Mouse (Mus musculus) liver, embryonic 11.5 days (tissue): ENCODE measurements around the gene Qars. TPM values are rescaled to one million over a fixed set of nuclear protein-coding genes. Genes with fewer than 3 reads are reported as not detected.

Source experiments
- ATAC-seq: fragments of 200-750 bp; cut with Nextera tagmentation; replicated peaks from 2 replicates; pipeline ENCODE4 v1.8.0; 2017; ENCODE audit warnings: moderate number of reproducible peaks, mild to moderate bottlenecking, moderate TSS enrichment, moderate library complexity; ENCODE audit not compliant: low FRiP score
- DNase-seq: peaks from one replicate; pipeline ENCODE4 v3.0.0-alpha.2; 2017; ENCODE audit warnings: low spot score
- H3K27ac ChIP-seq: fragments of 300-500 bp; sonication (generic); 2 replicates; pipeline ENCODE4 v1.5.1; 2014; ENCODE audit warnings: mild to moderate bottlenecking, low read depth, low read length, control low read depth
- H3K27me3 ChIP-seq: fragments of 300-500 bp; sonication (generic); replicated peaks from 2 replicates; pipeline ENCODE4 v1.6.1; 2014; ENCODE audit warnings: low read length, mixed read lengths; ENCODE audit not compliant: control insufficient read depth, insufficient read depth
- H3K36me3 ChIP-seq: fragments of 300-500 bp; sonication (generic); 2 replicates; pipeline ENCODE4 v1.6.1; 2014; ENCODE audit warnings: mild to moderate bottlenecking, low read length, moderate library complexity, mixed read lengths; ENCODE audit not compliant: control insufficient read depth, insufficient read depth
- H3K4me1 ChIP-seq: fragments of 300-500 bp; sonication (generic); replicated peaks from 2 replicates; pipeline ENCODE4 v1.6.1; 2014; ENCODE audit warnings: low read length, mixed read lengths; ENCODE audit not compliant: control insufficient read depth, insufficient read depth
- H3K4me2 ChIP-seq: fragments of 300-500 bp; sonication (generic); 2 replicates; pipeline ENCODE4 v1.6.1; 2014; ENCODE audit warnings: mild to moderate bottlenecking, control low read depth, moderate library complexity
- H3K4me3 ChIP-seq: fragments of 300-500 bp; sonication (generic); 2 replicates; pipeline ENCODE4 v1.5.1; 2014; ENCODE audit warnings: low read depth, low read length, control low read depth
- H3K9ac ChIP-seq: fragments of 300-500 bp; sonication (generic); 2 replicates; pipeline ENCODE4 v1.6.1; 2014; ENCODE audit warnings: low read depth, low read length, control low read depth
- H3K9me3 ChIP-seq: fragments of 300-500 bp; sonication (generic); 2 replicates; pipeline ENCODE4 v1.6.1; 2016; ENCODE audit warnings: low read length, inconsistent platforms, mixed read lengths; ENCODE audit not compliant: control insufficient read depth
- WGBS: fragments of 180-500 bp; shearing (Covaris S2); extraction: QIAGEN DNeasy Blood & Tissue Kit; methylation state at CpG from one replicate; pipeline ENCODE4 v1.1.7; 2014; 5-methylcytosine and 5-hydroxymethylcytosine counted together
- polyA plus RNA-seq: library from polyadenylated mRNA; unstranded; fragments of >200 nt; fragmentation: Nextera tagmentation; extraction: Ambion mirVana; gene quantifications from 2 replicates; pipeline ENCODE4 v1.2.1, GENCODE M21; 2014

Gene Qars
- polyA plus RNA-seq, 1 experiment from 2014 or later = 122 TPM

DNA sequence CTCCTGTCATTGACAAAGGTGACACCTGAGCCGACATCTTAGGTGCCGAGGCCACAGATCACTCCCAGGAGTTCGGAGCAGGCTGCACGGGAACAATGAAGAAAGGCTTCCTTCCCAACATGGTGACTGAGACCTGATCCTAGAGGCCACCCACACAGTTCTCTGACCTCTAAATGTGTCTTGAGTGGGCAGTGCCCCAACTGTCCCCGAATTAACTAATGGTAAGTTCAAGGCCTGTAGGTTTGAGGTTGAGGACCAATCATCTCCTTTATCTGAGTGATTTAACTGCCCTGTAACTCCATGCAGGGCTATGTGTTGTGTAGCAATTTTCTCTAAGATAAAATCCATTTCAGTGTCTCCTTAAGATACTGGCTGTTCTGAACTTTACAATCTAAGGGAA is 38.1 kb upstream of the Qars start:
- DNase-seq = no peak
- Histone ChIP-seq H3K27me3 (no peaks in the 10 kb centered on the region), H3K4me2 (no peak overlapping the region), H3K9ac (no peak overlapping the region), H3K4me1 (no peaks in the 10 kb centered on the region), H3K36me3 (peaks cover 3% of the 10 kb centered on the region; the same call in 1 of the 2 replicates), H3K9me3 (no peaks in the 10 kb centered on the region), H3K27ac (no peak overlapping the region), H3K4me3 (no peak overlapping the region)
- no peak for ATAC-seq
- WGBS = 66% methylated on average over 5 of the region's 5 CpGs

DNA sequence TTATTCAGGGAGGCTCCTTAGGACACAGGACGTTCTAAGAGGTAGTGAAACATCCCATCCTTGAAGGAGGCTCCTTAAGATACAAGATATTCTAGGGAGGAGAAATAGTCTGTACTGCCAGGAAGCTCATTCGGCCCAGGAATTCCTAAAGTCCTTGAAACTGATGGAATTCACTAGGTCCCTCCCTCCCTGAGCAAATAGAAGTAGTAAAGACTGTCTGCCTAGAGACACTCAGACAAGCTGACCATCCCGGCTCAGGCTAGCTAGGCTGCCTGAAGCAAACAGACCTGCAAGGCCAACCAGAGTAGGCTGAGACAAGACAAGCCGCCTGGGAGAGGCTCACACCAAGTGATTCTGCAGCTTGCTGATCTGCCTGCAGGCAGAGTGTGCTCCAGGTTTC is 37.7 kb upstream of the Qars start:
- H3K4me1 ChIP-seq = no peaks in the 10 kb centered on the region
- 60% methylated on average over 4 of the region's 4 CpGs for WGBS
- no peak overlapping the region for H3K9ac ChIP-seq
- DNase-seq (no peak), ATAC-seq (no peak)
- no peaks in the 10 kb centered on the region for H3K9me3 ChIP-seq
- no peaks in the 10 kb centered on the region for H3K27me3 ChIP-seq
- peaks cover 2% of the 10 kb centered on the region; the same call in 1 of the 2 replicates for H3K36me3 ChIP-seq
- H3K4me3 ChIP-seq = no peak overlapping the region
- H3K27ac ChIP-seq = no peak overlapping the region
- H3K4me2 ChIP-seq = no peak overlapping the region

DNA sequence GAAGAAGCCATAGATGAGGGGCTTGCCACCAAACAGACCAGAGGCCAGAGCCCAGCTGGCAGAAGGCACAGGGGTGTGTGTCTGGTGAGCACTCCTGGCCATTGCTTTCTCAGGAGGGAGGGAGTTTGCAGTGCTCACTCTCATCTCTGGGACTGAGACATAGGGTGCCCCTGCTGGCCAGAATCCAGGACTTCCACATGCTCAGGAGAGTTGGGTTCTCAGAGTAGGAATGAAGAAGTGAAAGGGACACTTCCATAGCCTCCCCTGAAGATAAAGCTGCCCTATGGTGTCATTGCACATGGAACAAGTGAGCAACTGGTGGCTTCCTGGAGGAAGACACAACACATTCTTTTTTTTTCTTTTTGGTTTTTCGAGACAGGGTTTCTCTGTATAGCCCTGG is 33.0 kb upstream of the Qars start:
- ATAC-seq (no peak), DNase-seq (no peak)
- H3K27me3 ChIP-seq = no peaks in the 10 kb centered on the region
- H3K27ac ChIP-seq = no peak overlapping the region
- peaks cover 11% of the 10 kb centered on the region for H3K4me1 ChIP-seq
- H3K9ac ChIP-seq = no peak overlapping the region
- no peaks in the 10 kb centered on the region; the same call in 1 of the 2 replicates for H3K36me3 ChIP-seq
- H3K4me3 ChIP-seq = no peak overlapping the region
- H3K9me3 ChIP-seq = no peaks in the 10 kb centered on the region
- 47% methylated on average over 1 of the region's 1 CpGs for WGBS
- no peak overlapping the region for H3K4me2 ChIP-seq

DNA sequence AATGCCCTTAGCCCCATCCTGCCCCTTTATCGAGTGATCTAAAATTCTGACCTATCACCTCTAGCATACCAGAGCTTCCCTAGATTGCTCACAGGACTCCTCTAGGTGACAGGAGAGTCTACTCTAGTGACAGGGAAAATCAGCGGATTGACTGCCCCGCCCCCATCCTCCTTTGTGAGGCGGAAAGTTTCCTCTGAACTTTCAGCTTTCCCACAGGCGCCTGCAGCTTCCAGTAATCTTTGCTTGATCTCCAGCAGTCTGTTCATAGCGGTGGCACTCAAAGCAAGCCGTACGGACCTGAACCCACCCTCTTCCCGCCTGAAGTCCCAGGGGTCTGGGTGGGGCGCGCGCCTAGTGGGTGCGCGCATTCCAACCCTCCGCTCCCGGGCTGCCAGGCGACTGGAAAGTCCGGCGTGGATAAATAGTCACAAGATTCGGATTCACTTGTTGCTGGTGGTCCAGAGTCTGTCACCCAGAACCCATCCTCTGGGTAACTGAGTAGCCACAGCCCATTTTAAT is 28.8 kb upstream of the Qars start:
- WGBS = 2% methylated on average over 20 of the region's 20 CpGs
- H3K4me3 ChIP-seq = peak overlapping the region; percentile 47
- peaks cover 16% of the 10 kb centered on the region for H3K4me1 ChIP-seq
- peak overlapping the region; percentile 32 for H3K9ac ChIP-seq
- H3K36me3 ChIP-seq = peaks cover 6% of the 10 kb centered on the region
- no peaks in the 10 kb centered on the region for H3K9me3 ChIP-seq
- ATAC-seq (peak; percentile 52; the same call in 1 of the 2 replicates), DNase-seq (peak; percentile 73)
- no peaks in the 10 kb centered on the region for H3K27me3 ChIP-seq
- H3K4me2 ChIP-seq = peak overlapping the region; percentile 73
- H3K27ac ChIP-seq = peak overlapping the region; percentile 53; the same call in 1 of the 2 replicates

DNA sequence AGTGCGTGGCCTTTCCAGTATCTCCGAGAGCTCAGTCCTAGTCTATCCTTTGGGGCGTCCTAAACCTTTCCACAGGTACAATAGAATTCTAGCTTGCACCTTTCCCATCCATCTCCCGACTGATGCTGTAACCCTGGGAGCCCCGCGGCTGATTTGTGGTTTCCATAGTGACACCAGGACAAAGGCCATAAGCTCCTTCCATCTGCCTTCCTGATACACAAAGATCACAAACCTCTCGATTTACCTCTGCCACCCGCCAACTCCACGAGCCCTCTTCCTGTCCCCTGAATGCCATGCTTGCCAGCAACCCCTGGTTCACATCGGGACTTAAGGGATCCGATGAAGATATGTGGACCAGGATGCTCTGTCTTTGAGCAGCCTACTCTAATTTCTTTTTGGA is 28.3 kb upstream of the Qars start:
- Histone ChIP-seq H3K36me3 (peaks cover 8% of the 10 kb centered on the region), H3K27me3 (no peaks in the 10 kb centered on the region), H3K4me2 (peak overlapping the region; percentile 73), H3K4me3 (peak overlapping the region; percentile 47; the same call in 1 of the 2 replicates), H3K9ac (no peak overlapping the region), H3K4me1 (peaks cover 16% of the 10 kb centered on the region), H3K9me3 (no peaks in the 10 kb centered on the region), H3K27ac (peak overlapping the region; percentile 53; the same call in 1 of the 2 replicates)
- 38% methylated on average over 11 of the region's 11 CpGs for WGBS
- ATAC-seq = no peak
- no peak for DNase-seq

DNA sequence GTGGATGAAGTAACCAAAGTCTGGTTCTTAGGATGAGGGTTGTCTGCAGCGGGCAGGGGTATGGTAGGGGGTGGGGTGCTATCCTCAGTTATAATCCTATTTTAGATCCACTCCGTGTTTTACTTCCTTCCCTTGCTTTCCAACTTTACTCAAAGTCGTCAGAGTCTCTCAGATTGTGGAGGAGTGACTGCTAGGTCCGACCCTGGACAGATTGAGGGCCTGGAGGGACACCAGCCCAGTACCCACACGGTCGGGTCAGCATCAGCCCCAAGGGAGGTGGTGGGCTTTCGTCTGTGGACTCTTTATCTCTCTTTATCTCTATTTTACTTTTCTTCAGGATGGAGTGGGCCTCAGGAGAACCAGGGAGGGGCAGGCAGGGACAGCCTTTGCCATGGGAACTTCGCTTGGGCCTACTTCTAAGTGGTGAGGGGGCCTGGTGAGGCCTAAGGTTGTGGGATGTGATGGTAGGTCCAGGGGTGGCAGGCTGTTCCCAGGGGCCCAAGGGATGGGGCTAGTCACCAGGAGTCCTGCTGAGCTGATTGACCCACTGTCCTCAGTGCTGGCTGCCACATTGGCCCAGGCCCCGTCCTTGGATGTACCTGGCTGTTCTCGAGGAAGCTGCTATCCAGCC is 27.7 kb upstream of the Qars start, which contains the start of gene Lamb2:
TSS of gene Lamb2 (plus strand) at position 16 of the 631 bp plus-strand sequence.
- no peaks in the 10 kb centered on the region for H3K9me3 ChIP-seq
- H3K4me3 ChIP-seq = peak within 1 kb of the TSS; percentile 48
- H3K36me3 ChIP-seq = peaks cover 8% of the 10 kb centered on the region
- DNase-seq (no peak), ATAC-seq (peak; percentile 37)
- H3K27ac ChIP-seq = peak within 1 kb of the TSS; percentile 53; the same call in 1 of the 2 replicates
- peaks cover 16% of the 10 kb centered on the region for H3K4me1 ChIP-seq
- 19% methylated on average over 10 of the region's 10 CpGs for WGBS
- H3K27me3 ChIP-seq = no peaks in the 10 kb centered on the region
- peak within 1 kb of the TSS; percentile 38 for H3K9ac ChIP-seq
- H3K4me2 ChIP-seq = peak within 1 kb of the TSS; percentile 73

DNA sequence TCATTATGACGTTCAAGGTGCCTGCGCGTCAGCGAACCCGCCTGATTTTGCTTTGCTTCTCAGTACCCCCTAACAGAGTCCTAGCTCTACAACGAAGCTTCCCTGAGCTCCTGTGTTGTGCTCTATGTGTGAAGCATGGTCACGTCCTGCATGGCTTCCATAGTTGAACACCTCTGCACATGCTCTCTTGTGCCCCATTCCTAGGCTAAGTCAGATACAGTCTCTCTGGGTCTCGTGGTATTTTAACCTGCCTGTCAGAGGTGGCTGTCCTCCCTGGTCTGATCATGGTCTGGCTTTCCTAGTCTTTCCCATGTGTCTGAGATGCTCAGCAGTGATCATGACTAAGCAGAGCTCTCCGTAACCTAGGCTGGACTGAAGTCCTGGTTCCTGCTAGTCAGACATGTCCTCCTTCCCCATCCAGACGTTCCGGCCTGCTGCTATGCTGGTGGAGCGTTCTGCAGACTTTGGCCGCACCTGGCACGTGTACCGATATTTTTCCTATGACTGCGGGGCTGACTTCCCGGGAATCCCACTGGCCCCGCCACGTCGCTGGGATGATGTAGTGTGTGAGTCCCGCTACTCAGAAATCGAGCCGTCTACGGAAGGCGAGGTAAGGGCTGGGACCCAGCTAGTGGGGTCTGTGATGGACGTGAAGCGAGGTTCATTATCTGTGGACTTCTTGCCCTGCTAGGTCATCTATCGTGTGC is 26.5 kb upstream of the Qars start:
- Histone ChIP-seq H3K4me1 (peaks cover 16% of the 10 kb centered on the region), H3K4me2 (no peak overlapping the region), H3K9me3 (no peaks in the 10 kb centered on the region), H3K27ac (no peak overlapping the region), H3K36me3 (peaks cover 14% of the 10 kb centered on the region), H3K9ac (no peak overlapping the region), H3K4me3 (no peak overlapping the region), H3K27me3 (no peaks in the 10 kb centered on the region)
- DNase-seq = no peak
- 89% methylated on average over 28 of the region's 28 CpGs for WGBS
- ATAC-seq = no peak

DNA sequence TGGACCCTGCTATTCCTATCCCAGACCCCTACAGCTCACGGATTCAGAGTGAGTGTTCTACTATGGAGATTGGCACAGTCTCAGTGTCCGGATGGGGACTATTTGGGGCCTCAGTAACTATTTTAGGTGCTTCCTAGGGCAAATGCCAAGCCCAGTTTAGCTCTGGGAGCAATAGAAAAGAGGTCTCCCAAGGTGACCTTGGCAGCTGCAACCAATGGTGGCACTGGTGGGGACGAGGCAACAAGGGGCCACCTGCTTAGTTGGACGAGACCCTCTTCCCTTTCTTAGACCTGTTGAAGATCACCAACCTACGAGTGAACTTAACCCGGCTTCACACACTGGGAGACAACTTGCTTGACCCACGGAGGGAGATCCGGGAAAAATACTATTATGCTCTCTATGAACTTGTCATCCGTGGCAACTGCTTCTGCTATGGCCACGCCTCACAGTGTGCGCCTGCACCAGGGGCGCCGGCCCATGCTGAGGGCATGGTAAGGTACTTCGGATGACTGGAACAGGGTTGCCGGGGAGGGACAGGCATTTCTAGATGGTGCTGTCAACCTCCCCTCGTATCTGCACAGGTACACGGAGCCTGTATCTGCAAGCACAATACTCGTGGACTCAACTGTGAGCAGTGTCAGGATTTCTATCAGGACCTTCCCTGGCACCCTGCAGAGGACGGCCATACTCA is 25.8 kb upstream of the Qars start:
- no peaks in the 10 kb centered on the region for H3K27me3 ChIP-seq

More for the DNA sequence above, 25.8 kb upstream of the Qars start:
- Histone ChIP-seq H3K9me3 (no peaks in the 10 kb centered on the region), H3K36me3 (peaks cover 14% of the 10 kb centered on the region), H3K27ac (no peak overlapping the region), H3K4me3 (no peak overlapping the region), H3K9ac (no peak overlapping the region), H3K4me2 (no peak overlapping the region), H3K4me1 (peaks cover 16% of the 10 kb centered on the region)
- DNase-seq (no peak), ATAC-seq (no peak)
- WGBS = 88% methylated on average over 19 of the region's 19 CpGs
